Mouse (Mus musculus) heart, postnatal 0 days (tissue): ENCODE results near the gene Hsp90ab1. TPM values are rescaled to one million over a fixed set of nuclear protein-coding genes. Genes with fewer than 3 reads are reported as not detected.

Experiments
- ATAC-seq: fragments of 200-750 bp; cut with Nextera tagmentation; 2 replicates; pipeline ENCODE4 v1.8.0; 2017; ENCODE audit warnings: low read depth, moderate number of reproducible peaks, moderate library complexity; ENCODE audit not compliant: insufficient read depth
- DNase-seq: peaks from one replicate; pipeline ENCODE4 v3.0.0-alpha.2; 2016; ENCODE audit warnings: low spot score
- H3K27ac ChIP-seq: fragments of 300-500 bp; sonication (generic); 2 replicates; pipeline ENCODE4 v1.5.1; 2014; ENCODE audit warnings: low read depth, mild to moderate bottlenecking
- H3K27me3 ChIP-seq: fragments of 300-500 bp; sonication (generic); 2 replicates; pipeline ENCODE4 v1.6.1; 2014; ENCODE audit warnings: low read length, mixed read lengths; ENCODE audit not compliant: control insufficient read depth, insufficient read depth
- H3K36me3 ChIP-seq: fragments of 300-500 bp; sonication (generic); replicated peaks from 2 replicates; pipeline ENCODE4 v1.6.1; 2014; ENCODE audit warnings: low read length, mixed read lengths; ENCODE audit not compliant: control insufficient read depth, insufficient read depth
- H3K4me1 ChIP-seq: fragments of 300-500 bp; sonication (generic); 2 replicates; pipeline ENCODE4 v1.6.1; 2014; ENCODE audit warnings: antibody characterized with exemption; ENCODE audit not compliant: control insufficient read depth, insufficient read depth
- H3K4me2 ChIP-seq: fragments of 300-500 bp; sonication (generic); 2 replicates; pipeline ENCODE4 v1.6.1; 2014; ENCODE audit warnings: low read depth, mild to moderate bottlenecking, low read length, moderate library complexity
- H3K4me3 ChIP-seq: fragments of 300-500 bp; sonication (generic); 2 replicates; pipeline ENCODE4 v1.5.1; 2014; ENCODE audit warnings: low read depth, low read length
- H3K9ac ChIP-seq: fragments of 300-500 bp; sonication (generic); replicated peaks from 2 replicates; pipeline ENCODE4 v1.6.1; 2014; ENCODE audit warnings: low read depth, low read length, mixed read lengths
- H3K9me3 ChIP-seq: fragments of 300-500 bp; sonication (generic); replicated peaks from 2 replicates; pipeline ENCODE4 v1.6.1; 2016; ENCODE audit warnings: low read length; ENCODE audit not compliant: control insufficient read depth
- CTCF ChIP-seq: IDR thresholded peaks from 2 replicates; pipeline ENCODE4 v1.5.1; 2016; ENCODE audit warnings: antibody characterized with exemption, control low read depth, low read depth
- EP300 ChIP-seq: IDR thresholded peaks from 2 replicates; pipeline ENCODE4 v1.6.1; 2016; ENCODE audit warnings: antibody characterized with exemption, low read depth
- WGBS: fragments of 180-500 bp; shearing (Covaris S2); extraction: QIAGEN DNeasy Blood & Tissue Kit; methylation state at CpG from one replicate; pipeline ENCODE4 v1.1.7; 2014; 5-methylcytosine and 5-hydroxymethylcytosine counted together
- polyA plus RNA-seq: library from polyadenylated mRNA; unstranded; fragments of >200 nt; fragmentation: Nextera tagmentation; extraction: Ambion mirVana; gene quantifications from 2 replicates; pipeline ENCODE4 v1.2.1, GENCODE M21; 2015
- total RNA-seq: library from RNA; depleted of rRNA; stranded (reverse); fragments of >200 nt; gene quantifications from 2 replicates; pipeline ENCODE4 v1.2.3, GENCODE M21; 2014; ENCODE audit warnings: low replicate concordance

The Hsp90ab1 gene
- total and polyA plus RNA-seq, 2 experiments from 2014 or later = 716 to 756 TPM

GRCm38 (mm10) chr17:45606992-45607879 lies 34.2 kb upstream of the Hsp90ab1 start:
- DNase-seq (no peak), ATAC-seq (no peak)
- H3K27me3 ChIP-seq = no peaks in the 10 kb centered on the region
- TF ChIP-seq EP300 = no peak
- no peak for TF ChIP-seq CTCF
- no peaks in the 10 kb centered on the region for H3K36me3 ChIP-seq
- H3K4me1 ChIP-seq = peaks cover 10% of the 10 kb centered on the region
- H3K9me3 ChIP-seq = no peaks in the 10 kb centered on the region
- H3K4me2 ChIP-seq = no peak overlapping the region
- H3K9ac ChIP-seq = no peak overlapping the region
- no peak overlapping the region for H3K4me3 ChIP-seq
- WGBS = 76% methylated on average over 15 of the region's 15 CpGs
- H3K27ac ChIP-seq = no peak overlapping the region

- Histone ChIP-seq H3K4me1 (peaks cover 3% of the 10 kb centered on the region; the same call in 1 of the 2 replicates), H3K36me3 (no peaks in the 10 kb centered on the region), H3K4me3 (no peak overlapping the region), H3K4me2 (no peak overlapping the region), H3K27ac (no peak overlapping the region), H3K27me3 (no peaks in the 10 kb centered on the region), H3K9me3 (no peaks in the 10 kb centered on the region), H3K9ac (no peak overlapping the region)
- DNase-seq (no peak), ATAC-seq (no peak)
- TF ChIP-seq EP300 = no peak
- TF ChIP-seq CTCF = no peak
- WGBS = 80% methylated on average over 3 of the region's 3 CpGs
Observed at GRCm38 (mm10) chr17:45602984-45603383, 29.9 kb upstream of the Hsp90ab1 start.

DNA sequence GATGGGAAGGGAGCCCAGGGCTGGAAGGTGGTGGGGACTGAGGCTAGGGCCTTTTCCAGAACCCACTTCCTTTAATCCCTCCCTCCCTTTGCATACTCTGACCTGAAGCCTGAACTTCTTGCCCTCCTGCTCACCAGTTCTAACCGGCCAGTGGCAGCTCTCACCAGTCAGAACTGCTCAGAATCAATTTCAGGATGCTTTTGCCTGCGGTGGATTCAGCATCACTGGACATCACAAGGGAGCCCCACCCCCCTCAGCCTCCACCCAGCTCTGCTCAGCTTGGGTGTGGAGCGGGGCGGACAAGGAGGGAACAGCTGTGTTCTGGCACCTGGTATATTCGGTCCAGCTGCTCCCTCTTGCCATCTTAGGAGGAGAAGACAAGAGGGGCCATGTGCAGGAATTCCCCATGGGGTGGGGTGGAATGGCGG lies 28.8 kb upstream of the Hsp90ab1 start, which contains the start of gene Mymx:
Gene Mymx, minus strand, starts transcription at position 226 of the 428 bp plus-strand sequence.
- TF ChIP-seq CTCF (no peak), EP300 (no peak)
- Histone ChIP-seq H3K27me3 (no peaks in the 10 kb centered on the region), H3K27ac (no peak within 1 kb of the TSS), H3K9me3 (no peaks in the 10 kb centered on the region), H3K4me2 (no peak within 1 kb of the TSS), H3K4me1 (peaks cover 4% of the 10 kb centered on the region; the same call in 1 of the 2 replicates), H3K36me3 (no peaks in the 10 kb centered on the region), H3K9ac (no peak within 1 kb of the TSS), H3K4me3 (no peak within 1 kb of the TSS)
- ATAC-seq = no peak
- WGBS = 61% methylated on average over 6 of the region's 6 CpGs
- no peak for DNase-seq

DNA sequence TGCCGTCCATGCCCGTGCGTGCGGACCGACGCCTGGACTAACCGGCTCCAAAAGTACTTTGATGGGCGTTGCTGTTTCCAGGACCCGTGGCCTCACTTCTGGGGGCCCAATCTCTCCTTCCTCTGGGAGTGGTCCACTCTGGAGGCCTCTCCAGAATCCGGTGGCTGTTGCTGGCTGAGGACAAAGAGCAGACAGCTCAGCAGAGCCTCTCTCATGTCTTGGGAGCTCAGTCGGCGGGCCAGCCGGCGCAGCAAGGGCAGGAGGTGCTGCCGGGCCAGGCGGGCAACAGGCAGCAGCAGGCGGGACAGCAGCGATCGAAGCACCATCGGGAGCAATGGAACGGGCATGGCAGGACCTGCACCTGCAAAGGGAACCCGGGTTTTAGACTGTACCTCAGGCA lies 28.3 kb upstream of the Hsp90ab1 start:
- no peak for TF ChIP-seq CTCF
- no peak for TF ChIP-seq EP300
- WGBS = 24% methylated on average over 22 of the region's 22 CpGs
- Histone ChIP-seq H3K4me2 (no peak overlapping the region), H3K9ac (no peak overlapping the region), H3K36me3 (no peaks in the 10 kb centered on the region), H3K9me3 (no peaks in the 10 kb centered on the region), H3K27me3 (no peaks in the 10 kb centered on the region), H3K27ac (no peak overlapping the region), H3K4me1 (peaks cover 10% of the 10 kb centered on the region; the same call in 1 of the 2 replicates), H3K4me3 (no peak overlapping the region)
- no peak for ATAC-seq
- DNase-seq = no peak

GRCm38 (mm10) chr17:45600267-45600666 lies 27.2 kb upstream of the Hsp90ab1 start:
- no peaks in the 10 kb centered on the region for H3K27me3 ChIP-seq
- no peak overlapping the region for H3K4me2 ChIP-seq
- no peaks in the 10 kb centered on the region for H3K9me3 ChIP-seq
- no peak for TF ChIP-seq CTCF
- H3K27ac ChIP-seq = no peak overlapping the region
- H3K9ac ChIP-seq = no peak overlapping the region
- H3K36me3 ChIP-seq = no peaks in the 10 kb centered on the region
- no peak for DNase-seq
- peaks cover 15% of the 10 kb centered on the region; the same call in 1 of the 2 replicates for H3K4me1 ChIP-seq
- WGBS = 74% methylated on average over 8 of the region's 8 CpGs
- no peak overlapping the region for H3K4me3 ChIP-seq
- ATAC-seq = no peak
